Mouse (Mus musculus): Measurements from ENCODE around the gene Sorcs2.

DNA sequence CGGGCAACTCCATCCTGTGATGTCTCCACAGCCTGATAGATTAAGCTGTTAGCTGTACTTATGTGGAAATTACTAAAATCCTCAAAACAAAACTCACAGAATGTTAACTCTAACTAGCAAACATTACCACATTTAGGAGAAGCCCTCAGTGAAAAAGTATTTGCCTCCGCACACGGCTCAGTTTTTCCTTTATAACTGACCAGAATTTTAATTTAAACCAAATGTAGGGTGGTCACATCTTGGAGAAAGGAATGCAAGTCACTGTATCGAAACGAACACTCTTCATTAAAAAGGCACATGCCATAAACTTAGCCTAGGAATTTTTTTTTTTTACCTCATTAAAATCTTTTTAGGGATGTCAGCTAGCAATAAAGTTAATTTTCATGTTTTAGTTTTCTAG, 417.4 kb downstream of the Sorcs2 start:
- TF ChIP-seq NRF1 (IDR thresholded peaks at IDR 0.05; ENCODE audit: low read depth, low read length): no peak
- TF ChIP-seq CTCF (conservative IDR thresholded peaks at IDR 0.05 in 1 of 2, IDR thresholded peaks at IDR 0.05 in 1 of 2; ENCODE audit: low read depth in 2 of 2, low read length in 2 of 2): no peak
- no peak for TF ChIP-seq MAZ (IDR thresholded peaks at IDR 0.05; ENCODE audit: low read depth, low read length)
- TF ChIP-seq MXI1 (IDR thresholded peaks at IDR 0.05; ENCODE audit: low read depth, low read length): no peak
- no peak for TF ChIP-seq POLR2A (IDR thresholded peaks at IDR 0.05; ENCODE audit: low read depth, low read length)
- TF ChIP-seq USF1 (IDR thresholded peaks at IDR 0.05; ENCODE audit: low read depth, low read length): no peak
- no peak for TF ChIP-seq ZNF384 (IDR thresholded peaks at IDR 0.05; ENCODE audit: low read depth, low read length)

All from CH12.LX (cell line).